Mouse (Mus musculus) liver, embryonic 11.5 days (tissue): ENCODE measurements around the gene Tifa. TPM values are rescaled to one million over a fixed set of nuclear protein-coding genes. Genes with fewer than 3 reads are reported as not detected.

Experiments used
- ATAC-seq: fragments of 200-750 bp; cut with Nextera tagmentation; replicated peaks from 2 replicates; pipeline ENCODE4 v1.8.0; 2017; ENCODE audit warnings: moderate number of reproducible peaks, mild to moderate bottlenecking, moderate TSS enrichment, moderate library complexity; ENCODE audit not compliant: low FRiP score
- DNase-seq: peaks from one replicate; pipeline ENCODE4 v3.0.0-alpha.2; 2017; ENCODE audit warnings: low spot score
- H3K27ac ChIP-seq: fragments of 300-500 bp; sonication (generic); 2 replicates; pipeline ENCODE4 v1.5.1; 2014; ENCODE audit warnings: mild to moderate bottlenecking, low read depth, low read length, control low read depth
- H3K27me3 ChIP-seq: fragments of 300-500 bp; sonication (generic); replicated peaks from 2 replicates; pipeline ENCODE4 v1.6.1; 2014; ENCODE audit warnings: low read length, mixed read lengths; ENCODE audit not compliant: control insufficient read depth, insufficient read depth
- H3K36me3 ChIP-seq: fragments of 300-500 bp; sonication (generic); 2 replicates; pipeline ENCODE4 v1.6.1; 2014; ENCODE audit warnings: mild to moderate bottlenecking, low read length, moderate library complexity, mixed read lengths; ENCODE audit not compliant: control insufficient read depth, insufficient read depth
- H3K4me1 ChIP-seq: fragments of 300-500 bp; sonication (generic); replicated peaks from 2 replicates; pipeline ENCODE4 v1.6.1; 2014; ENCODE audit warnings: low read length, mixed read lengths; ENCODE audit not compliant: control insufficient read depth, insufficient read depth
- H3K4me2 ChIP-seq: fragments of 300-500 bp; sonication (generic); 2 replicates; pipeline ENCODE4 v1.6.1; 2014; ENCODE audit warnings: mild to moderate bottlenecking, control low read depth, moderate library complexity
- H3K4me3 ChIP-seq: fragments of 300-500 bp; sonication (generic); 2 replicates; pipeline ENCODE4 v1.5.1; 2014; ENCODE audit warnings: low read depth, low read length, control low read depth
- H3K9ac ChIP-seq: fragments of 300-500 bp; sonication (generic); 2 replicates; pipeline ENCODE4 v1.6.1; 2014; ENCODE audit warnings: low read depth, low read length, control low read depth
- H3K9me3 ChIP-seq: fragments of 300-500 bp; sonication (generic); 2 replicates; pipeline ENCODE4 v1.6.1; 2016; ENCODE audit warnings: low read length, inconsistent platforms, mixed read lengths; ENCODE audit not compliant: control insufficient read depth
- WGBS: fragments of 180-500 bp; shearing (Covaris S2); extraction: QIAGEN DNeasy Blood & Tissue Kit; methylation state at CpG from one replicate; pipeline ENCODE4 v1.1.7; 2014; 5-methylcytosine and 5-hydroxymethylcytosine counted together
- polyA plus RNA-seq: library from polyadenylated mRNA; unstranded; fragments of >200 nt; fragmentation: Nextera tagmentation; extraction: Ambion mirVana; gene quantifications from 2 replicates; pipeline ENCODE4 v1.2.1, GENCODE M21; 2014

Tifa gene
- polyA plus RNA-seq, 1 experiment from 2014 or later = 13.4 TPM

DNA sequence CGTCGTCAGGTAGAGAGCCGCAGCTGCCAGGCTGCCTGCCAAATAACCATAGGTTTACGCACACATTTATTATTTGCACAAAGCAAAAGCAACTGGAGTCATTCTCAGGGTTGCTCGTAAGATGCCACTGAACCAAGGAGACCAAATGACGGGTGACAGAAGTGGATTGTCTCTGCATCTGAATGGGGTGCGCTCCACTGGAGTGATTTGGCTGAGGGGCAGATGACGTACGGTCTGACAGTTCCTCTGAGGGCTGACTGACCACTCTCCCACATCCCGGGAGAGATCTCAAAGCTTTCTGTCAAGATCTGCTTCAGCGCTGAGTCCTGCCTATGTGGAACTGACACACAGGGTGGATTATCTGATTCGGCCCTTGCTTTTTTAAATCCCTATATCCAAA, 15.5 kb downstream of the Tifa start:
- Histone ChIP-seq H3K36me3 (peaks cover 14% of the 10 kb centered on the region; the same call in 1 of the 2 replicates), H3K4me2 (no peak overlapping the region), H3K27me3 (no peaks in the 10 kb centered on the region), H3K4me1 (no peaks in the 10 kb centered on the region; the same call in 1 of the 2 replicates), H3K27ac (no peak overlapping the region), H3K9ac (no peak overlapping the region), H3K4me3 (no peak overlapping the region), H3K9me3 (no peaks in the 10 kb centered on the region)
- no peak for DNase-seq
- ATAC-seq = no peak
- WGBS = 91% methylated on average over 12 of the region's 12 CpGs

DNA sequence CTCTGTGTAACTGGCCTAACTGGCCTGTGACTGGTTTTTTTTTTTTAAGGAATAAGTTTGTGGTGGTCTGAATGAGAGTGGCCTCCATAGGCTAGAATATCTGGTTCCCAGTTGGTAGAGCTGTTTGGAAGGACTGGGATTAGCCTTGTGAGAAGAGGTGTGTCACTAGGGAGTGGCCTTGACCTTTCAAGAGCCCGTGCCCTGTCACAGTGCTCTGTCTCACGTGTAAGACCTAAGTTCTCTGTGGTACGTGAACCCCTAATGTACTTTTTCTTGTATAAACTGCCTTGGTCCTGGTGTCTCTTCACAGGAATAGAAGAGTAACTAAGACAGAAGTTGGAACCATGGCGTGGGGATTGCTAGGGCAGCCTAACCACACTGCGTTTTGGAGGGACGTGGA, 16.4 kb downstream of the Tifa start:
- H3K4me3 ChIP-seq = no peak overlapping the region
- no peaks in the 10 kb centered on the region for H3K27me3 ChIP-seq
- H3K27ac ChIP-seq = no peak overlapping the region
- no peak for ATAC-seq
- H3K9me3 ChIP-seq = no peaks in the 10 kb centered on the region
- no peak for DNase-seq
- no peaks in the 10 kb centered on the region; the same call in 1 of the 2 replicates for H3K4me1 ChIP-seq
- peaks cover 14% of the 10 kb centered on the region; the same call in 1 of the 2 replicates for H3K36me3 ChIP-seq
- H3K4me2 ChIP-seq = no peak overlapping the region
- 91% methylated on average over 6 of the region's 6 CpGs for whole genome bisulfite sequencing
- no peak overlapping the region for H3K9ac ChIP-seq

- Histone ChIP-seq H3K4me3 (no peak overlapping the region), H3K27ac (no peak overlapping the region), H3K27me3 (no peaks in the 10 kb centered on the region), H3K9ac (no peak overlapping the region), H3K36me3 (peaks cover 18% of the 10 kb centered on the region; the same call in 1 of the 2 replicates), H3K9me3 (no peaks in the 10 kb centered on the region), H3K4me1 (no peaks in the 10 kb centered on the region; the same call in 1 of the 2 replicates), H3K4me2 (no peak overlapping the region)
- ATAC-seq = no peak
- 88% methylated on average over 5 of the region's 5 CpGs for WGBS
- no peak for DNase-seq
These were observed 18.2 kb downstream of the Tifa start for GRCm38 (mm10) chr3:127807846-127808245.

DNA sequence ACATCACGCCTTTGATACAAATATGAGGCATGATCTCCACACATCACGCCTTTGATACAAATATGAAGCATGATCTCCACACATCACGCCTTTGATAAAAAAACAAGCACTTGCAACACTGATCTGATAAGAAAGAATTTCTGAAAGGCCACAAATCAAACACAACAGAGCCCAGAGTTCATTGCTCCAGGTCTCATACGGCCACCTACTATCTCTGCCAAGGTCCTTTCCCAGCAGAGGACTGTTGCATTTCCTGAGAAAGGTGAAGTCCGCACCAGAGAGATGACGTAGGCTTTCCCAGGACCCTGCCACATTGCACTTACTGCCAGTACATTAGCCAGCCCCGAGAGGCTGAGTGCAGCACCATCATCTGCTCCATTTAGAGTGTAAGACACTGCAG, 19.5 kb downstream of the Tifa start:
- no peak for DNase-seq
- Histone ChIP-seq H3K4me1 (no peaks in the 10 kb centered on the region; the same call in 1 of the 2 replicates), H3K4me2 (no peak overlapping the region), H3K36me3 (peaks cover 21% of the 10 kb centered on the region; the same call in 1 of the 2 replicates), H3K9ac (no peak overlapping the region), H3K4me3 (no peak overlapping the region), H3K27me3 (no peaks in the 10 kb centered on the region), H3K27ac (no peak overlapping the region), H3K9me3 (no peaks in the 10 kb centered on the region)
- ATAC-seq = no peak
- 93% methylated on average over 7 of the region's 7 CpGs for WGBS

DNA sequence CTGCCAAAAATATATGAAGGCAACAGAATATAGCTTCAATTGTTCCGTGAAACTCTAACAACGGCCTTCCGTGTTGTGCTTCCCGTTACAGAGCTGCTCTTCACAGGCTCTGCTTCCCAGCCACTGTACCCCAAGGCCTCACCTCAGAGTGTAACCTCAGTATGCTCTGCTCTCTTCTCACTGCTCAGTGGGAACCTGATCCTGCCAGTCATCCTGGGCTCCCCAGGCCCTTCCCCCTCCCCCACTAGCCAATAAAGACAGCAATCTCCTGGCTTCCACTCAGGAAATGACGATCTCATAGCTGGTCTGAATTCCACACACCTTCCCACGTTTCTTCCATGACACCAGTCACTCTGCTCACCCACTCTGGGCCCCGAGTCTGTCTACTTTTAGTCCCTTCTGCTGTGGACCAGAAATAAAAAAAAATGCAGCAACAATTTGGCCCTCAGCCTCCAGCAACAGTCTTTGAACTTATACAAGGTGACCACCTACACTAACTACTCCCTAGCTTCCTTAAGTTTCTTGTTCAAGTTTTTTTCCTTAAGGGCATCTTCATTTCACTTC, 27.6 kb downstream of the Tifa start:
- no peaks in the 10 kb centered on the region for H3K9me3 ChIP-seq
- no peak overlapping the region for H3K9ac ChIP-seq
- H3K4me3 ChIP-seq = no peak overlapping the region
- H3K4me2 ChIP-seq = no peak overlapping the region
- no peak overlapping the region for H3K27ac ChIP-seq
- WGBS = 74% methylated on average over 7 of the region's 7 CpGs
- ATAC-seq (no peak), DNase-seq (no peak)
- peaks cover 6% of the 10 kb centered on the region for H3K4me1 ChIP-seq
- H3K36me3 ChIP-seq = peaks cover 21% of the 10 kb centered on the region
- H3K27me3 ChIP-seq = no peaks in the 10 kb centered on the region

GRCm38 (mm10) chr3:127818694-127819663, 29.4 kb downstream of the Tifa start:
- H3K36me3 ChIP-seq = peaks cover 19% of the 10 kb centered on the region
- H3K4me1 ChIP-seq = peaks cover 6% of the 10 kb centered on the region
- no peak overlapping the region for H3K9ac ChIP-seq
- H3K27ac ChIP-seq = no peak overlapping the region; the same call in 1 of the 2 replicates
- H3K4me2 ChIP-seq = no peak overlapping the region
- DNase-seq (no peak), ATAC-seq (0 out of 2 replicates have a peak, but pooled peaks have one; percentile 29)
- H3K9me3 ChIP-seq = no peaks in the 10 kb centered on the region
- no peak overlapping the region for H3K4me3 ChIP-seq
- H3K27me3 ChIP-seq = no peaks in the 10 kb centered on the region
- WGBS = 80% methylated on average over 11 of the region's 11 CpGs

DNA sequence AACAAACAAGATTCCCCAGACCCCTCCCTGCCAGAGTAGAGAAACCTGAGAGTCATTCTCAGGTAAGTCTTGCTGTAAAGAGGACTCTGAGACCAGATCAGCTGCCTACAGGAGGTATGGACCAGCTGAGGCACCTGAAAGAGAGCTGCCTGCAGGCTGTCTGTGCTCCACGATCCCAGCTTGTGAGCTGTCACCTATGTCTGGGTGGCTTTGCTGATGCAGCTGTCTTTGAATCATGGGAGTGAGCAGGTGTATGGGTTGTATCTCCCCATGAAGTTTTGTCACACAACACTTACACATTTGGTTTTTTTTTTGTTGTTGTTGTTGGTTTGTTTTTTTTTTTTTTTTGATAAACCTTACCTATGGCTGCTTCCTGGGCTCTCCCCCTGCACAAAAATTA, 30.8 kb downstream of the Tifa start:
- WGBS = 91% methylated on average over 1 of the region's 1 CpGs
- H3K4me1 ChIP-seq = peaks cover 6% of the 10 kb centered on the region
- H3K27ac ChIP-seq = no peak overlapping the region
- no peak overlapping the region for H3K4me2 ChIP-seq
- H3K36me3 ChIP-seq = peaks cover 19% of the 10 kb centered on the region
- no peak overlapping the region for H3K4me3 ChIP-seq
- ATAC-seq = no peak
- no peaks in the 10 kb centered on the region for H3K27me3 ChIP-seq
- no peak overlapping the region for H3K9ac ChIP-seq
- DNase-seq = no peak
- no peaks in the 10 kb centered on the region for H3K9me3 ChIP-seq

DNA sequence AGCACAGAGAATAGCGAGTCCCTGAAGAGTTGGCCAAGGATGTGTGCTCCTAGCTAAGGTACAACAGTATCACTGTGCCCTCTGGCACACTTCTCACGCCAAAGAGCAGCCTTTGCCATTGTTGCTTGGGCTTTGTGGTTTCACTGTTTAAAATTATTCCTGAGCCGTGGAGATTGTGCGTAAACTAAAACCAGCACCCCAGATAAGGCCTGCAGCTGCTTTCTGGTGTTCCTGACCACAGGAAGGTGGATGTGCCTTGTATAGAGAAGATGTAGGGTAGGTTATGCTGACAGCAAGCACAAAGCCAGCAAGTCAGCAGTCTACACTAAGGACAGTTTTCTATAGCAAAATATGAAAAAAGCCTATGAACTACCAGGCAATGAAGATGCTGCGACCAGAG, 31.6 kb downstream of the Tifa start:
- Histone ChIP-seq H3K4me2 (no peak overlapping the region), H3K27me3 (no peaks in the 10 kb centered on the region), H3K9me3 (no peaks in the 10 kb centered on the region), H3K9ac (no peak overlapping the region), H3K4me1 (peaks cover 6% of the 10 kb centered on the region), H3K36me3 (peaks cover 19% of the 10 kb centered on the region), H3K4me3 (no peak overlapping the region), H3K27ac (no peak overlapping the region)
- DNase-seq (no peak), ATAC-seq (peak; percentile 40; the same call in 1 of the 2 replicates)
- WGBS = 67% methylated on average over 5 of the region's 5 CpGs
